Mouse (Mus musculus) spleen, adult 2 months (tissue): Measurements from ENCODE around the gene Sdk1. TPM values are rescaled to one million over a fixed set of nuclear protein-coding genes. Genes with fewer than 3 reads are reported as not detected.

Experiments used
- DNase-seq, 2 experiments: peaks; one replicate each; pipeline versions ENCODE4 v3.0.0 to v3.0.0-alpha.2; 2012 to 2021; ENCODE audit warnings: low spot score in 2 of 2, low read depth in 1 of 2
- H3K27ac ChIP-seq: fragments of 200-500 bp; 2 replicates; pipeline ENCODE4 v1.5.1; 2012; ENCODE audit warnings: low read length, inconsistent platforms; ENCODE audit not compliant: insufficient read depth
- H3K27me3 ChIP-seq: fragments of 200-500 bp; 2 replicates; pipeline ENCODE4 v1.6.1; 2012; ENCODE audit warnings: mild to moderate bottlenecking, moderate library complexity, low read length, inconsistent platforms; ENCODE audit not compliant: control insufficient read depth, insufficient read depth
- H3K36me3 ChIP-seq: fragments of 200-500 bp; 2 replicates; pipeline ENCODE4 v1.6.1; 2012; ENCODE audit warnings: mild to moderate bottlenecking, low read length, inconsistent platforms; ENCODE audit not compliant: control insufficient read depth, insufficient read depth
- H3K4me1 ChIP-seq: fragments of 200-500 bp; 2 replicates; pipeline ENCODE4 v1.6.1; 2011; ENCODE audit warnings: inconsistent platforms; ENCODE audit not compliant: control insufficient read depth, insufficient read depth, insufficient read length
- H3K4me3 ChIP-seq: fragments of 200-500 bp; 2 replicates; pipeline ENCODE4 v1.5.1; 2011; ENCODE audit warnings: mild to moderate bottlenecking, inconsistent platforms; ENCODE audit not compliant: insufficient read depth, insufficient read length; ENCODE audit errors: extremely low read depth
- CTCF ChIP-seq: fragments of 200-500 bp; IDR thresholded peaks from 2 replicates; pipeline ENCODE4 v1.5.1; 2011; ENCODE audit warnings: mild to moderate bottlenecking, inconsistent platforms; ENCODE audit not compliant: insufficient read depth, insufficient read length, insufficient replicate concordance; ENCODE audit errors: extremely low read depth
- POLR2A ChIP-seq: fragments of 200-500 bp; IDR thresholded peaks from 2 replicates; pipeline ENCODE4 v1.6.1; 2011; ENCODE audit warnings: low read depth, low read length, inconsistent platforms
- WGBS: fragments of 180-500 bp; shearing (Covaris S2); methylation state at CpG from one replicate; pipeline ENCODE4 v1.1.7; 2018; 5-methylcytosine and 5-hydroxymethylcytosine counted together
- polyA plus RNA-seq: library from polyadenylated mRNA; depleted of rRNA; stranded (reverse); fragments of >200 nt; gene quantifications from 2 replicates; pipeline ENCODE4 v1.2.3, GENCODE M21; 2012

The Sdk1 gene
- polyA plus RNA-seq, 1 experiment, result 0.62 TPM

- H3K4me1 ChIP-seq, result no peaks in the 10 kb centered on the region
- H3K36me3 ChIP-seq, result no peaks in the 10 kb centered on the region
- TF ChIP-seq POLR2A (no peak), CTCF (no peak)
- no peak overlapping the region for H3K27ac ChIP-seq
- H3K4me3 ChIP-seq, result no peak overlapping the region
- WGBS, result 89% methylated on average over 2 of the region's 2 CpGs
- no peaks in the 10 kb centered on the region for H3K27me3 ChIP-seq
- DNase-seq, result no peak
Observed at GRCm38 (mm10) chr5:141568106-141568505, 326.8 kb downstream of the Sdk1 start.

GRCm38 (mm10) chr5:141570442-141570841 is 329.2 kb downstream of the Sdk1 start:
- no peaks in the 10 kb centered on the region for H3K36me3 ChIP-seq
- H3K4me1 ChIP-seq, result no peaks in the 10 kb centered on the region
- WGBS, result 80% methylated on average over 6 of the region's 6 CpGs
- H3K4me3 ChIP-seq, result no peak overlapping the region
- no peaks in the 10 kb centered on the region for H3K27me3 ChIP-seq
- DNase-seq, result no peak
- no peak overlapping the region for H3K27ac ChIP-seq
- TF ChIP-seq CTCF, result no peak
- no peak for TF ChIP-seq POLR2A

GRCm38 (mm10) chr5:141574263-141574662 is 333.0 kb downstream of the Sdk1 start:
- 93% methylated on average over 1 of the region's 1 CpGs for WGBS
- no peak overlapping the region for H3K4me3 ChIP-seq
- TF ChIP-seq POLR2A (no peak), CTCF (no peak)

GRCm38 (mm10) chr5:141591246-141591645 is 350.0 kb downstream of the Sdk1 start:
- no peaks in the 10 kb centered on the region for H3K27me3 ChIP-seq
- no peaks in the 10 kb centered on the region for H3K4me1 ChIP-seq
- no peak for DNase-seq
- no peaks in the 10 kb centered on the region for H3K36me3 ChIP-seq
- no peak overlapping the region for H3K4me3 ChIP-seq
- no peak overlapping the region for H3K27ac ChIP-seq
- 83% methylated on average over 5 of the region's 5 CpGs for WGBS
- TF ChIP-seq CTCF (no peak), POLR2A (no peak)

More at GRCm38 (mm10) chr5:141574263-141574662, 333.0 kb downstream of the Sdk1 start:
- H3K27ac ChIP-seq, result no peak overlapping the region
- no peaks in the 10 kb centered on the region for H3K4me1 ChIP-seq
- DNase-seq, result no peak
- no peaks in the 10 kb centered on the region for H3K27me3 ChIP-seq
- no peaks in the 10 kb centered on the region for H3K36me3 ChIP-seq

- DNase-seq, result no peak
Observed at GRCm38 (mm10) chr5:141612721-141613120, 371.4 kb downstream of the Sdk1 start.

GRCm38 (mm10) chr5:141615763-141616162 is 374.5 kb downstream of the Sdk1 start:
- 90% methylated on average over 7 of the region's 7 CpGs for WGBS

More at GRCm38 (mm10) chr5:141612721-141613120, 371.4 kb downstream of the Sdk1 start:
- H3K27me3 ChIP-seq, result no peaks in the 10 kb centered on the region
- H3K27ac ChIP-seq, result no peak overlapping the region
- 83% methylated on average over 10 of the region's 10 CpGs for WGBS
- H3K4me3 ChIP-seq, result no peak overlapping the region
- no peak for TF ChIP-seq POLR2A
- no peak for TF ChIP-seq CTCF
- no peaks in the 10 kb centered on the region for H3K4me1 ChIP-seq
- H3K36me3 ChIP-seq, result no peaks in the 10 kb centered on the region

GRCm38 (mm10) chr5:141617660-141618059 is 376.4 kb downstream of the Sdk1 start:
- H3K36me3 ChIP-seq, result no peaks in the 10 kb centered on the region
- H3K27ac ChIP-seq, result no peak overlapping the region
- H3K4me1 ChIP-seq, result no peaks in the 10 kb centered on the region
- no peak for DNase-seq
- no peaks in the 10 kb centered on the region for H3K27me3 ChIP-seq
- TF ChIP-seq CTCF (no peak), POLR2A (no peak)
- WGBS, result 79% methylated on average over 6 of the region's 6 CpGs
- H3K4me3 ChIP-seq, result no peak overlapping the region

More at GRCm38 (mm10) chr5:141615763-141616162, 374.5 kb downstream of the Sdk1 start:
- no peak for TF ChIP-seq POLR2A
- no peak for TF ChIP-seq CTCF
- Histone ChIP-seq H3K27ac (no peak overlapping the region), H3K4me1 (no peaks in the 10 kb centered on the region), H3K4me3 (no peak overlapping the region), H3K27me3 (no peaks in the 10 kb centered on the region), H3K36me3 (no peaks in the 10 kb centered on the region)
- DNase-seq, result no peak

- TF ChIP-seq CTCF (no peak), POLR2A (no peak)
- no peaks in the 10 kb centered on the region for H3K27me3 ChIP-seq
- no peak overlapping the region for H3K27ac ChIP-seq
- no peak overlapping the region for H3K4me3 ChIP-seq
- no peak for DNase-seq
- H3K4me1 ChIP-seq, result no peaks in the 10 kb centered on the region
- H3K36me3 ChIP-seq, result no peaks in the 10 kb centered on the region
- WGBS, result 91% methylated on average over 4 of the region's 4 CpGs
Observed at GRCm38 (mm10) chr5:141625401-141625800, 384.1 kb downstream of the Sdk1 start.
